Mouse (Mus musculus) mesoderm, embryonic 11.5 days (tissue): ENCODE results near the gene Ssxb2.
"Not testable (repeated sequence)": the region's sequence is repeated elsewhere in the genome, so short reads cannot be mapped to it uniquely, and the experiment has no call there.

Experiments used
- DNase-seq: peaks from one replicate; pipeline ENCODE4 v3.0.0-alpha.2; 2012; ENCODE audit warnings: low read depth, low spot score

The Ssxb2 gene

DNA sequence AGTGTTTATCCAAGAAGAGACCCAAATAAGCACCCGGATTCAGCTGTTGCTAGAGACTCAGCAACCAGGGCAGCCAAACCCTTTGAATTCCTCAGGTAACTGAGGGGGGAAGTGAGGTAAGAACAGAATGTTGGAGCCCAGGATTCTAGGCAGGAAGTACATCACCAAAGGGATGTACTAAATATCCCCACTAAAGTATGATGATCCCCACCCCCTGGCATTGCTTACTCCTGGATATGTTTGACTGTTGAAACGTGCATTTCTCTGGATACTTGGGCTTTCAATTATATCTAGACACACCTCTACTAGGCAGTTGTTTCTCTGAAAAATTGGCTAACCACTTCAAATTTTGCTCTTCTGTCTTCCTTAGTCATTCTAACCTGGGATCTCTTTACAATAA lies at the start of gene Ssxb2:
Gene Ssxb2, minus strand, starts transcription at position 101 of the 400 bp plus-strand sequence.
- not testable (repeated sequence) for DNase-seq

DNA sequence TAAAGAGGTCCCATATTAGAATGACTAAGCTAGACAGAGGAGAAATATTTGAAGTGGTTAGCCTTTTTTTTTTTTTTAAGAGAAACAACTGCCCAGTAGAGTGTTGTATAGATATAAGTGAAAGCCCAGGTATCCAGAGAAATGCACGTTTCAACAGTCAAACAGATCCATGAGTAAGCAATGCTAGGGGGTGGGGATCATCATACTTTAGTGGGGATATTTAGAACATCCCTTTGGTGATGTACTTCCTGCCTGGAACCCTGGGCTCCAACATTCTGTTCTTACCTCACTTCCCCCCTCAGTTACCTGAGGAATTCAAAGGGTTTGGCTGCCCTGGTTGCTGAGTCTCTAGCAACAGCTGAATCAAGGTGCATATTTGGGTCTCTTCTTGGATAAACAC lies 48.5 kb downstream of the Ssxb2 start, which contains the start of gene Ssxb1:
Gene Ssxb1, plus strand, starts transcription at position 301 of the 400 bp plus-strand sequence.
- DNase-seq, result not testable (repeated sequence)
